Mouse (Mus musculus): ENCODE measurements around the gene Grcc10.
A peak's percentile ranks its signal among the peaks of the same experiment; 100 is the strongest.

DNA sequence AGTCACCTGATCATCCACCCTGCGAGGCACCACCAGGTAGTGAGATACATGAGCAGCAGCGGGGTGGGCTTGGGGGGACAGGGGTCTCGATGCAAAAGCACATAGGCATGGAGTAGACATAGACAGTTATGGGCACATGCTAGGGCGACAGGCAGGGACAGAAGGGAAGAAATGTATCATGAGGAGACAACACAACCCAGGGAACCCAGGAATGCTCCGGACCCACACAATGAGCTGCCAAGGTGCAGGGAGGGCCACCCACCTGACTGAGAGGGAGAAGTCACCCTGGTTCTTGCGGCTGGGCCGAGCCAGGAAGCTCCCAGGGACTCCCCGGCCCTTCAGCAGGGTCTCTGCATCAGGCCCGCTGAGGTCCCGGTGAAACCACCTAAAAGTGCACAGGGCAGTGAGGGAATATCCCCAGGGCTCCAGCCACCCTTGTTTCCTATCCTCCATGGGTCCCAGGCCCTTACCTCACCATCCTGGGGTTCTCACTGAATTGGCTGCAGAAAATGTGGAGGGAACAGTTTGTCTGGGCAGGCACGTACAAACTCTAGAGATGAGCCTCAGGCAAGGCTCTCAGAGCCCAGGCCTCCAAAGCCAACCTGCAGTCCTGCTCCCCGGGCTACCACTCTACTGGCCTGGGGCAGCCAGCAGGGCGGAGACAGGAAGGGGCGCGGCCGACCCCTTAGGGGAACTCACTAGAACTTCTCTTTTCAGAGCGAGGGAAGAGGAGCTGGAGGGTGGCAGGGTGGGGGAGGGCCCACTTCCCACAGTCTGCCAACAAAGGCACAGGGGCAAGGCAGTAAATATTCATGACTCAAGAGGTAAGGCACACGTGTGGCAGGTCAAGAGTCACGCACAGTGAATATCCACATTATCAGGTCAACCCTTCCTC lies 8.5 kb downstream of the Grcc10 start:
- TF ChIP-seq CTCF (IDR thresholded peaks at IDR 0.05; ENCODE audit: low read depth, low read length) (no peak), POLR2A (IDR thresholded peaks at IDR 0.05; ENCODE audit: extremely low read depth, insufficient read depth, low read length) (0 out of 2 replicates have a peak, but pooled peaks have one; percentile 18)
